Mouse (Mus musculus) lung, postnatal 0 days (tissue): ENCODE data around the gene Kcnj10.

Source experiments
- CTCF ChIP-seq: IDR thresholded peaks from 2 replicates; pipeline ENCODE4 v1.5.1; 2016; ENCODE audit warnings: antibody characterized with exemption, mild to moderate bottlenecking
- EP300 ChIP-seq: IDR thresholded peaks from 2 replicates; pipeline ENCODE4 v1.6.1; 2016; ENCODE audit warnings: antibody characterized with exemption, mild to moderate bottlenecking, control low read depth

- TF ChIP-seq CTCF (peak; percentile 50), EP300 (no peak)
These were observed 35.4 kb upstream of the Kcnj10 start for GRCm38 (mm10) chr1:172305635-172306034.
